Mouse (Mus musculus) hindbrain, embryonic 10.5 days (tissue): ENCODE data around the gene Map3k7cl. TPM values are rescaled to one million over a fixed set of nuclear protein-coding genes. Genes with fewer than 3 reads are reported as not detected.

Experiments
- DNase-seq: peaks from one replicate; pipeline ENCODE4 v3.0.0-alpha.2; 2017; ENCODE audit warnings: low spot score
- H3K27ac ChIP-seq: fragments of 300-500 bp; sonication (generic); 2 replicates; pipeline ENCODE4 v1.5.1; 2016; ENCODE audit warnings: mild to moderate bottlenecking, moderate library complexity
- H3K27me3 ChIP-seq: fragments of 300-500 bp; sonication (generic); 2 replicates; pipeline ENCODE4 v1.6.1; 2016; ENCODE audit warnings: mild to moderate bottlenecking; ENCODE audit not compliant: poor library complexity, insufficient read depth, severe bottlenecking
- H3K36me3 ChIP-seq: fragments of 300-500 bp; sonication (generic); 2 replicates; pipeline ENCODE4 v1.6.1; 2016; ENCODE audit warnings: mild to moderate bottlenecking, moderate library complexity
- H3K4me1 ChIP-seq: fragments of 300-500 bp; sonication (generic); replicated peaks from 2 replicates; pipeline ENCODE4 v1.6.1; 2016; ENCODE audit warnings: mild to moderate bottlenecking
- H3K4me3 ChIP-seq: fragments of 300-500 bp; sonication (generic); 2 replicates; pipeline ENCODE4 v1.5.1; 2016; ENCODE audit warnings: mild to moderate bottlenecking, moderate library complexity
- H3K9me3 ChIP-seq: fragments of 300-500 bp; sonication (generic); 2 replicates; pipeline ENCODE4 v1.6.1; 2016; ENCODE audit warnings: mild to moderate bottlenecking, moderate library complexity
- whole genome bisulfite sequencing: fragments of 180-500 bp; shearing (Covaris S2); methylation state at CpG from one replicate; pipeline ENCODE4 v1.1.7; 2016; 5-methylcytosine and 5-hydroxymethylcytosine counted together
- polyA plus RNA-seq: library from polyadenylated mRNA; unstranded; fragments of >200 nt; fragmentation: Nextera tagmentation; extraction: Ambion mirVana; gene quantifications from 2 replicates; pipeline ENCODE4 v1.2.1, GENCODE M21; 2016

Map3k7cl gene
- polyA plus RNA-seq, 1 experiment from 2014 or later = not detected

DNA sequence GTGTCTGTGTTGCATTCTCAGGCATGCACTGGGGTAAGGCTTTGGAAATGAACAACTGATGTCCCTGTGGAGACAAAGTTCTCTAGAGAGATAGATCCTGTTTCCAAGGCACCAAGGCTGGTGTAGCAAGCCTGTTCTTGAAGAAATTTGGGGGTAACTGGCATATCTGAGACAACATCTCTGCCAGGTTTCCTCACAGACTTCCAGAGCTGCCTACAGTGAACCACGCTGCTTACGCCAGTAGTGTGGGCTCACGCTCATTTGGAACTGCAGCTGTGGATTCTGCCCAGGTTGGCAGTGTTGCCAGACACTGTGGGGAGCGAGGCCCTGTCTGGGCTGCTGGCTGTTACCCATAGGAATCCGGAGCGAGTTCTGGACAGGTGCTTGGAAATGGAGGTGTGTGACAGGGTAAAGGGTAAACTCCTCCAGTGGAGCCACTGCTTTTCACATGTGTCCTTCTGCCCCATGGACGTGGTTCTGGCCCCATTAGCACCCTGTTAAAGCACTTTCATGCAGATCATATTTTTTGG lies 16.5 kb downstream of the Map3k7cl start:
- Histone ChIP-seq H3K4me3 (no peak overlapping the region), H3K36me3 (no peaks in the 10 kb centered on the region), H3K27me3 (no peaks in the 10 kb centered on the region), H3K9me3 (no peaks in the 10 kb centered on the region), H3K4me1 (no peaks in the 10 kb centered on the region), H3K27ac (no peak overlapping the region)
- 95% methylated on average over 7 of the region's 7 CpGs for WGBS
- DNase-seq = no peak

DNA sequence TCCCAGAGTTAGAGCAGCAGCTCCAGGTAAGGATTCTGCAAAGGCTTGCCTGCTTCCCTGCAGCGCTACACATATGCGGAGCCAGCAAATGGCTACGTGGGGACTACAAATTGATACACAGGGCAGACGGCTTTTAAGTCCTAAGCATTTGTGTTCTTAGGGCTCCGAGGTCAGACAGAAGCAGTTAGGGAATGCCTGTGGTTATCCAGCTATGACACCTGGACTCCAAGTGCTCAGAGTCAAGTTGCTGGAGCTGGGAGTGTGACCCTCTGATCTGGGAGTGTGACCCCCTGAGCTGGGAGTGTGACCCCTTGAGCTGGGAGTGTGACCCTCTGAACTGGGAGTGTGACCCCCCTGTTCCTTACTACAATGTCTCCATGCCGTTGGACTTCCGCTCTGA lies 17.2 kb downstream of the Map3k7cl start:
- Histone ChIP-seq H3K27ac (no peak overlapping the region), H3K9me3 (no peaks in the 10 kb centered on the region), H3K36me3 (no peaks in the 10 kb centered on the region), H3K27me3 (no peaks in the 10 kb centered on the region), H3K4me3 (no peak overlapping the region), H3K4me1 (no peaks in the 10 kb centered on the region)
- DNase-seq = no peak
- WGBS = 71% methylated on average over 7 of the region's 7 CpGs

DNA sequence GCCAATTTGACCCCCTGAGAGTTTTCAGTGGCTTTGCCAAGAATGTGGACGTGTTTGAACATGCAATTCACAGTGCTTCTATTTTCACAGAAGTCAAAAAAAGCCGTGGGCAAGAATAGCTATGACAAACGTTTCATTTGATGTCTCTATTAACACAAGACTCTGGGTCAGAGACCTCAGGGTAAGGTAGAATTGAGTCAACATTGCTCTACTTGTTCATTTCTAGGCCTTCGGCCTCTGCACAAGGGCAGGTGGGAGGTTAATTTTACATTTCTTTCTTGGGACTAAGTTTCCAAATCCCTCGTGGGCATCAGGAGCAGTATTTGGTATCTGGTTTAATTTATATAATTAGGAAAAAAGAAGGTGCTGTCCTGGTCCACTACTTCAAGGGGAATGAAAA lies 20.3 kb downstream of the Map3k7cl start:
- WGBS = 77% methylated on average over 5 of the region's 5 CpGs

DNA sequence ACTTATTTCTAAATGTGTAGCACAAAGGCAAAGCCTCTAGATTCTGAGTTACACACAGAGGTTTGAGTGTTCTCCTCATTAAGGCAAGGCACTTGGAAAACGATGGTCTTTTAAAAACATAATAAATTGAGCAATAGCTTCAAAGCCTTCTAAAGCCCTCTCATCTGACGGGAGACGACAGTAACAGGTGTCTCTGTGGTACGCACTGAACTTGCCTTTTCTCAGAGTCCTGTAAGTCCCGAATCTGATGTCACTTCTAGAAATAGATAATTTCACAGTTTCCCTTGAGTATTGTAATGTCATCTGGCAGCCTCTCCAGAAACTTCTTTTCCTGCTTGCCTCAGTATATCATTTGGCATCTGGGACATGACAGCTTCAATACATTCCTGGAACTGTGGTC lies 21.0 kb downstream of the Map3k7cl start:
- H3K36me3 ChIP-seq = no peaks in the 10 kb centered on the region
- WGBS = 90% methylated on average over 5 of the region's 5 CpGs
- no peaks in the 10 kb centered on the region for H3K4me1 ChIP-seq
- H3K27ac ChIP-seq = no peak overlapping the region
- DNase-seq = no peak
- no peak overlapping the region for H3K4me3 ChIP-seq
- H3K27me3 ChIP-seq = no peaks in the 10 kb centered on the region
- no peaks in the 10 kb centered on the region for H3K9me3 ChIP-seq

More for the DNA sequence above, 20.3 kb downstream of the Map3k7cl start:
- Histone ChIP-seq H3K27me3 (no peaks in the 10 kb centered on the region), H3K9me3 (no peaks in the 10 kb centered on the region), H3K36me3 (no peaks in the 10 kb centered on the region), H3K4me1 (no peaks in the 10 kb centered on the region), H3K4me3 (no peak overlapping the region), H3K27ac (no peak overlapping the region)
- no peak for DNase-seq

DNA sequence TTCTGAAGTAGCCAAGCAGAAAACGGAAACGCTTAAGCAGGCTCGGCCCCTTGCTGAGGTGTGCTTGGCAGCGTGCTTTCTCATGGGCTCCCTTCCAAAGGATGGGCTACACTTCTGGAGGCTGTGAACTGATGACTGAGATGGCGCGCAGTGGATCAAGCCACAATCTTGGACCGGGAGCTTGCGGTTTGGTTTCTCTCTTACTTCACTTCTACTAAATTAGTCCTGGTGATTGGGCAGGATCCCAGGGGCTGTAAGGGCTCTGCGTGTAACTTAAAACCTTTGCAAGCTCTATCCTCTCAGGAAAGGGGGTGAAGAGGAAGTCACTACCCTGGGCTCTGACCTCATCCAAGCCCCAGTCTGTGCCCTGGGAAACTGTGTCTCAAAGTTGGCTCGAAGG lies 22.5 kb downstream of the Map3k7cl start:
- H3K27ac ChIP-seq = no peak overlapping the region
- no peaks in the 10 kb centered on the region for H3K36me3 ChIP-seq
- no peak for DNase-seq
- no peaks in the 10 kb centered on the region for H3K27me3 ChIP-seq
- H3K4me1 ChIP-seq = no peaks in the 10 kb centered on the region
- 77% methylated on average over 10 of the region's 10 CpGs for WGBS
- H3K4me3 ChIP-seq = no peak overlapping the region
- H3K9me3 ChIP-seq = no peaks in the 10 kb centered on the region

DNA sequence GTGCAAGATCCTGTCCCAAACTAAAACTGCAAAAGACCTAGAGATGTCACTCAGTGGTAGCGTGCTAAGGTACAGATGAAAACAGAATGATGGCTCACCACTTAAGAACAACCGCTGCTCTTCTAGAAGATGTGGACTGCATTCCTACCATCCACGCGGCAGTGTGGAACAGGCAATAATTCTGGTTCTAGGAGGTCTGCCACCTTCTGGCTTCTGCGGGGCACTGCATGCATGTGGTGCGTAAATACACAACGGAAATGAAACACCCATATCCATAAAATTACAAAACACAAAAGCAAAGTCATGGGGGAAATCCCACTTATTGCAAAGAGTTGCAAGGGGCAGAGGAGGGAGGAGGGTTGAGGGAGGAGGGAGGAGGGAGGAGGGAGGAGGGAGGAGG lies 25.8 kb downstream of the Map3k7cl start:
- WGBS = 82% methylated on average over 7 of the region's 7 CpGs
- no peak overlapping the region for H3K27ac ChIP-seq
- no peak for DNase-seq
- H3K4me1 ChIP-seq = no peaks in the 10 kb centered on the region
- no peaks in the 10 kb centered on the region for H3K9me3 ChIP-seq
- H3K4me3 ChIP-seq = no peak overlapping the region
- no peaks in the 10 kb centered on the region for H3K36me3 ChIP-seq
- no peaks in the 10 kb centered on the region for H3K27me3 ChIP-seq

DNA sequence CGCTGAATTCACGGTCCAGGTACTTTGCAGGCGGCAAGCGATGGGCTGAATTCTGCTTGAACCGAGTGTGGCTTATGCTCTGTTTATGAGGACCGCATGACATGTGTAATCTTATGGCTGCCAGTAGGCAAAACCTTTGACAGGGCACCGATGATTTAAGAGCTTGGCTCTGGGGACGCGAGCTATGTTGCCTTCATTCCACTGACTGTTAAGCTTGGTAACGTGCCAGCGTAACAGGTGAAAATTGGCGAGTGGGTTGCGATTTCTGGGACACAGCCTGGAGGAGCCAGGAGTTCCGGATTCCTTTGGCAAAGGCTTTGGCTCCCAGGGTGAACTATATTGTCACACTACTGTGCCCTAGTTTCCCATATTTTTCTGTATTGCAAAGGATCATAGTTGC lies 26.3 kb downstream of the Map3k7cl start:
- no peak overlapping the region for H3K27ac ChIP-seq
- no peaks in the 10 kb centered on the region for H3K36me3 ChIP-seq
- 84% methylated on average over 14 of the region's 14 CpGs for WGBS
- H3K27me3 ChIP-seq = no peaks in the 10 kb centered on the region
- no peak for DNase-seq
- no peaks in the 10 kb centered on the region for H3K9me3 ChIP-seq
- no peaks in the 10 kb centered on the region for H3K4me1 ChIP-seq
- no peak overlapping the region for H3K4me3 ChIP-seq

DNA sequence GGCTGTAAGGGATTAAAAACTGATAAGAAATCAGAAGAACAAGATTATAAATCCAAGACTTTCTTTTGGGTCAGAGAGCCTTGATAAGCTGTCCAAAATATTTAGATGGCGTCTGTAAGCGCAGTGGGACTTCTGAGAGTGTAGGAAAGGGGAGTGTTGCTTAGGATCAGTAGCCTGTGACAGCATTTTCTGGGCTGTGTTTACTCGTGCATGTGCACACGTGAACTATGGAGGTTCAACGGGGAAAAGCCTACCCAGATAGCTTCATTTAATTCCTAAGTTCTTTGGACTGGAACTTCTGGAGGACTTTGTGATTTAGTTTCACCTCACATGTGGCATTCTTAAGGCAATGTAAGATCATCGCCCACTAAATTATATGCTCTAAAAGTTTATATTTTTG lies 29.6 kb downstream of the Map3k7cl start:
- no peaks in the 10 kb centered on the region for H3K27me3 ChIP-seq
- H3K36me3 ChIP-seq = no peaks in the 10 kb centered on the region
- no peaks in the 10 kb centered on the region for H3K9me3 ChIP-seq
- no peaks in the 10 kb centered on the region for H3K4me1 ChIP-seq
- DNase-seq = no peak
- WGBS = 86% methylated on average over 6 of the region's 6 CpGs
- H3K27ac ChIP-seq = no peak overlapping the region
- no peak overlapping the region for H3K4me3 ChIP-seq

DNA sequence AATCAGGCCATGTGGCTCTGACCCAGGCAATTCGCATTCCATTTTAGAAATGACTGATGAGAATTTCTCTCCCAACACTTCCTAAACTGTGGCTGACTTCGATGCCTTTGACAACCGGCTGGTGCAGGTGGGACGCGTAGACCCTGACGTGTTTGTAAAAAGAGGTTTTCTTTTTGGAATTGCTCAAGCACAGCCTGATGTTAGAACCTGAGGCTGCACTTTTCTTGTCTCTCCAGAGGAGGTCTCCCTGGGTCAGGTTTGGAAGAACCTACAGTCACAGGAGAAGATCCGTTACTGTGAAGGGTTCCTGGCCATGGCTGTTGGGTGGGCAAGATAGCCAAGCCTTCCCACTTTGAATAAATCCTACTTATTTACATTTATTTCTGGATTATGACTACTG lies 31.5 kb downstream of the Map3k7cl start:
- Histone ChIP-seq H3K36me3 (no peaks in the 10 kb centered on the region), H3K4me3 (no peak overlapping the region), H3K9me3 (no peaks in the 10 kb centered on the region), H3K27me3 (no peaks in the 10 kb centered on the region), H3K4me1 (no peaks in the 10 kb centered on the region), H3K27ac (no peak overlapping the region)
- WGBS = 86% methylated on average over 7 of the region's 7 CpGs
- no peak for DNase-seq

DNA sequence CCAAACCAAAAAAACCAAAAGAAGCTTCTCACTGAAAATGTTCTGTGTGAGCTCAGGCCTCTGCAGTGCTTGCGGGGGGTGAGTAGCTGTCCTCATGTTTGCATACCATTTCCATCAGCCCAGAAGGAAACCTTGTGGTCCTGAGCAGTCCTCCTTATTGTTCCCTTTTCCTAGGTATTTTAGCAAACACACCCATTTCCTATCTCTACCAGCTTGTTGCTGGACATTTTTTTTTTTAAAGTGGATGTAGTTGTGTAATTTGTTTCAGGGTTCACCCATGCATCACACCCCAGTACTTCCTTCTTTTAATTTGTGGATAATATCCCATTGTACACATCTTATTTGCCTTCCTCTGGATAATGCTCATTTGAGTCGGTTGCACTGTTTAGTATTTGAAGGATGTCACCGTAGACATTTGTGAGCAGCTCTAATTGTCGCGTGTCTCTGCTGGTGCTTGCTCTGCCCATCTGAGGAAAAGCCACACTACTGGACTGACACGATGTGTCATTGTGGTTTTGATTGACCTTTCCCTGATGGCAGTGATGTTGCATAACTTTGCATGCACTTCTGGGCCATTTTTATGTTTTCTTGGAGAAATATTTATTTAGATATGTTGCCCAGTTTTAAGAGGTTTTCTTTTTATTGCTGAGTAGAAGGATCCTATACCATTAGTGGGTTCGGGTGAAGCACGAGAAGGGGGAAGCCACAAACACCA lies 32.6 kb downstream of the Map3k7cl start:
- DNase-seq = no peak
- 90% methylated on average over 8 of the region's 8 CpGs for WGBS
- H3K36me3 ChIP-seq = no peaks in the 10 kb centered on the region
- no peaks in the 10 kb centered on the region for H3K9me3 ChIP-seq
- H3K4me3 ChIP-seq = no peak overlapping the region
- no peaks in the 10 kb centered on the region for H3K4me1 ChIP-seq
- H3K27ac ChIP-seq = no peak overlapping the region
- no peaks in the 10 kb centered on the region for H3K27me3 ChIP-seq

DNA sequence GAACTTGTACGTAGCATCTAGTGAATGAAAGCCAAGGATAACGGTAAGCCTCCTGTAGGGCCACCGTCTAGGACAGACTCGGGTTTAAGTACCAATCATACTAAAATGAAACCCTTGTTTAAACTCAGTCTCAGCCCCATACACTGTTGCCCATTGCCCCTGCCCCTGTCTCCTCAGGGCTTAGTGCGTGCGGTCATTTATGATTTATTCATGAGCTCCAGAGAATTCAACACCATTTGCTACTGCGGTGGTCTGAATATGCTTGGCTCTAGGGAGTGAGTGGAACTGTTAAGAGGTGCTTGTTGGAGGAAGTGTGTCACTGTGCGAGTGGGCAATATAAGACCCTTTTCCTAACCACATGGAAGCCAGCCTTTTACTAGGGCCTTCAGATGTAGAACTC lies 34.7 kb downstream of the Map3k7cl start:
- Histone ChIP-seq H3K27ac (no peak overlapping the region), H3K4me1 (no peaks in the 10 kb centered on the region), H3K36me3 (no peaks in the 10 kb centered on the region), H3K27me3 (no peaks in the 10 kb centered on the region), H3K4me3 (no peak overlapping the region), H3K9me3 (no peaks in the 10 kb centered on the region)
- 75% methylated on average over 8 of the region's 8 CpGs for WGBS
- no peak for DNase-seq

DNA sequence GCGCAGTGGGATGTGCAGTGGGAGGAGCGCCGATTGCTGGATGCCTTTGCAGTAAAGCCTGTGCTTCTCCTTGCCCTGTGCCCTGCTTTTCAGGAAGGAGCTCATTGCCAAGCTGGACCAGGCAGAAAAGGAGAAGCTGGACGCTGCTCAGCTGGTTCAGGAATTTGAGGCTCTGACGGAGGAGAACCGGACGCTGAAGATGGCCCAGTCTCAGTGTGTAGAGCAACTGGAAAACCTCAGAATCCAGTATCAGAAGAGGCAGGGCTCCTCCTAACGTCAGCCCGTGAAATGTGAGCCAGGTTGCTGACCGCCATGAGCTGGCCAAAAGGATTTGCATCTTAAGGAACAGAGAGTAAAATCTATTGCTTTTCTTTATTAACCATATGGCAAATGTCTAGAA lies 41.0 kb downstream of the Map3k7cl start:
- DNase-seq = no peak
- H3K4me1 ChIP-seq = peaks cover 7% of the 10 kb centered on the region; the same call in 1 of the 2 replicates
- H3K27me3 ChIP-seq = no peaks in the 10 kb centered on the region
- H3K36me3 ChIP-seq = no peaks in the 10 kb centered on the region
- 77% methylated on average over 10 of the region's 10 CpGs for WGBS
- H3K9me3 ChIP-seq = peaks cover 6% of the 10 kb centered on the region; the same call in 1 of the 2 replicates
- H3K27ac ChIP-seq = no peak overlapping the region
- H3K4me3 ChIP-seq = no peak overlapping the region

DNA sequence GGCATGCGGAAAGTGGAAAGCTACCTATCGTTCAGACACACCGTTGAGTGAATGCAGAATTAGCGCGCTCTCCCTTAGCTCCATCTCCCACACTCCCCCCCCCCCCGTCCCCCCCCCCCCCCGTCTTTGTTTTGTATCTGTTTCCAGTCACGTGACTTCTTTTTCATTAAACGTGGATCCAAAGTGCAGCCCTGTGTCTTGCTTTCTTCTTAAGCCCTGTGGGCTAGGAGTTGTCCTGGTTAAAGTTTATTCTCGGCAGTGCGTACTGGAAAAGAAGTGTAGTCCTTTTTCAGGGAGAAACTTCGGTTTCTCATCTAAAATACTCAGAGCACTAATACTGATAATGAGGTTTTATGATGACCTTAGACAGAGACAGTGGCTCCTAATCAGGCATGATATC lies 42.0 kb downstream of the Map3k7cl start:
- Histone ChIP-seq H3K9me3 (peaks cover 6% of the 10 kb centered on the region; the same call in 1 of the 2 replicates), H3K4me3 (no peak overlapping the region), H3K27me3 (no peaks in the 10 kb centered on the region), H3K4me1 (peaks cover 7% of the 10 kb centered on the region; the same call in 1 of the 2 replicates), H3K27ac (no peak overlapping the region), H3K36me3 (no peaks in the 10 kb centered on the region)
- DNase-seq = no peak
- WGBS = 79% methylated on average over 12 of the region's 12 CpGs
